Mouse (Mus musculus): ENCODE data around the gene Rnf216. TPM values are rescaled to one million over a fixed set of nuclear protein-coding genes. Genes with fewer than 3 reads are reported as not detected.

The Rnf216 gene
- polyA plus RNA-seq, 1 experiment from 2014 or later: 14.4 TPM

- H3K27ac ChIP-seq: peak within 1 kb of the TSS; percentile 78
- DNase-seq: peak; percentile 47
These were observed 152.9 kb downstream of the Rnf216 start, which contains the start of gene Fscn1 for GRCm38 (mm10) chr5:142959576-142960556. TSS of gene Fscn1 (plus strand) at chr5:142960343.

GRCm38 (mm10) chr5:142959156-142959555 lies 153.6 kb downstream of the Rnf216 start:
- ATAC-seq (ENCODE audit: low read depth) (no peak), DNase-seq (no peak)
- H3K9me3 ChIP-seq (replicated peaks): no peaks in the 10 kb centered on the region
- H3K27me3 ChIP-seq: peaks cover 80% of the 10 kb centered on the region
- H3K9ac ChIP-seq: no peak overlapping the region
- H3K27ac ChIP-seq: no peak overlapping the region
- H3K4me2 ChIP-seq: no peak overlapping the region
- WGBS (ENCODE audit: insufficient replicate concordance): 64% methylated on average over 4 of the region's 4 CpGs
- no peak overlapping the region for H3K4me3 ChIP-seq (replicated peaks)
- no peaks in the 10 kb centered on the region for H3K36me3 ChIP-seq
- H3K4me1 ChIP-seq (replicated peaks): peaks cover 38% of the 10 kb centered on the region

More at GRCm38 (mm10) chr5:142959576-142960556, 152.9 kb downstream of the Rnf216 start, which contains the start of gene Fscn1:
- peak; percentile 12; the same call in 1 of the 2 replicates for ATAC-seq (ENCODE audit: low read depth)
- H3K4me2 ChIP-seq: peak within 1 kb of the TSS; percentile 67
- H3K4me3 ChIP-seq (replicated peaks): peak within 1 kb of the TSS; percentile 59
- H3K9ac ChIP-seq: peak within 1 kb of the TSS; percentile 72
- H3K4me1 ChIP-seq (replicated peaks): peaks cover 42% of the 10 kb centered on the region
- 9% methylated on average over 44 of the region's 44 CpGs for WGBS (ENCODE audit: insufficient replicate concordance)
- H3K9me3 ChIP-seq (replicated peaks): no peaks in the 10 kb centered on the region
- H3K27me3 ChIP-seq: peaks cover 87% of the 10 kb centered on the region
- no peaks in the 10 kb centered on the region for H3K36me3 ChIP-seq

- 72% methylated on average over 14 of the region's 14 CpGs for WGBS (ENCODE audit: insufficient replicate concordance)
- ATAC-seq (ENCODE audit: low read depth) (no peak), DNase-seq (no peak)
- no peak overlapping the region for H3K27ac ChIP-seq
- no peak overlapping the region for H3K9ac ChIP-seq
- H3K9me3 ChIP-seq (replicated peaks): no peaks in the 10 kb centered on the region
- peaks cover 32% of the 10 kb centered on the region for H3K4me1 ChIP-seq (replicated peaks)
- H3K36me3 ChIP-seq: no peaks in the 10 kb centered on the region
- H3K4me2 ChIP-seq: no peak overlapping the region
- H3K27me3 ChIP-seq: peaks cover 74% of the 10 kb centered on the region
- H3K4me3 ChIP-seq (replicated peaks): no peak overlapping the region
These were observed 154.3 kb downstream of the Rnf216 start for GRCm38 (mm10) chr5:142958464-142958863.

- 49% methylated on average over 6 of the region's 6 CpGs for WGBS (ENCODE audit: insufficient replicate concordance)
- no peak overlapping the region for H3K4me3 ChIP-seq (replicated peaks)
- DNase-seq: no peak
- no peak overlapping the region for H3K27ac ChIP-seq
- no peak for ATAC-seq (ENCODE audit: low read depth)
- H3K4me2 ChIP-seq: no peak overlapping the region
- H3K4me1 ChIP-seq (replicated peaks): peaks cover 25% of the 10 kb centered on the region
- no peak overlapping the region for H3K9ac ChIP-seq
- H3K27me3 ChIP-seq: peaks cover 60% of the 10 kb centered on the region
- H3K36me3 ChIP-seq: no peaks in the 10 kb centered on the region
- no peaks in the 10 kb centered on the region for H3K9me3 ChIP-seq (replicated peaks)
These were observed 155.7 kb downstream of the Rnf216 start for GRCm38 (mm10) chr5:142956956-142957703.

GRCm38 (mm10) chr5:142953641-142954040 lies 159.2 kb downstream of the Rnf216 start:
- no peak overlapping the region for H3K27ac ChIP-seq
- no peak overlapping the region for H3K4me3 ChIP-seq (replicated peaks)
- H3K4me1 ChIP-seq (replicated peaks): no peaks in the 10 kb centered on the region
- ATAC-seq (ENCODE audit: low read depth) (no peak), DNase-seq (no peak)
- WGBS (ENCODE audit: insufficient replicate concordance): 63% methylated on average over 3 of the region's 3 CpGs
- no peaks in the 10 kb centered on the region for H3K9me3 ChIP-seq (replicated peaks)
- H3K4me2 ChIP-seq: no peak overlapping the region
- no peak overlapping the region for H3K9ac ChIP-seq
- no peaks in the 10 kb centered on the region for H3K36me3 ChIP-seq
- peaks cover 25% of the 10 kb centered on the region for H3K27me3 ChIP-seq

GRCm38 (mm10) chr5:142950405-142950804 lies 162.4 kb downstream of the Rnf216 start:
- Histone ChIP-seq H3K9ac (no peak overlapping the region), H3K27ac (no peak overlapping the region), H3K4me1 (replicated peaks) (no peaks in the 10 kb centered on the region), H3K9me3 (replicated peaks) (no peaks in the 10 kb centered on the region), H3K4me2 (no peak overlapping the region), H3K27me3 (0 out of 2 replicates have a peak, but pooled peaks cover 2% of the 10 kb centered on the region), H3K4me3 (replicated peaks) (no peak overlapping the region), H3K36me3 (no peaks in the 10 kb centered on the region)
- ATAC-seq (ENCODE audit: low read depth) (no peak), DNase-seq (no peak)
- 75% methylated on average over 6 of the region's 6 CpGs for WGBS (ENCODE audit: insufficient replicate concordance)

GRCm38 (mm10) chr5:142949580-142949979 lies 163.2 kb downstream of the Rnf216 start:
- Histone ChIP-seq H3K27me3 (no peaks in the 10 kb centered on the region), H3K4me1 (replicated peaks) (no peaks in the 10 kb centered on the region), H3K9me3 (replicated peaks) (no peaks in the 10 kb centered on the region), H3K9ac (no peak overlapping the region), H3K4me2 (no peak overlapping the region), H3K4me3 (replicated peaks) (no peak overlapping the region), H3K36me3 (no peaks in the 10 kb centered on the region), H3K27ac (no peak overlapping the region)
- WGBS (ENCODE audit: insufficient replicate concordance): 21% methylated on average over 6 of the region's 6 CpGs
- no peak for ATAC-seq (ENCODE audit: low read depth)
- no peak for DNase-seq

- Histone ChIP-seq H3K9me3 (replicated peaks) (no peaks in the 10 kb centered on the region), H3K9ac (no peak overlapping the region), H3K4me1 (replicated peaks) (no peaks in the 10 kb centered on the region), H3K27me3 (no peaks in the 10 kb centered on the region), H3K4me3 (replicated peaks) (no peak overlapping the region), H3K4me2 (no peak overlapping the region), H3K27ac (no peak overlapping the region), H3K36me3 (no peaks in the 10 kb centered on the region)
- ATAC-seq (ENCODE audit: low read depth): peak; percentile 71
- DNase-seq: no peak
- 64% methylated on average over 7 of the region's 7 CpGs for WGBS (ENCODE audit: insufficient replicate concordance)
These were observed 165.3 kb downstream of the Rnf216 start for GRCm38 (mm10) chr5:142947460-142947859.

GRCm38 (mm10) chr5:142944979-142945682 lies 167.7 kb downstream of the Rnf216 start:
- H3K27me3 ChIP-seq: no peaks in the 10 kb centered on the region
- 46% methylated on average over 8 of the region's 8 CpGs for WGBS (ENCODE audit: insufficient replicate concordance)
- H3K9ac ChIP-seq: no peak overlapping the region
- no peak overlapping the region for H3K4me2 ChIP-seq
- H3K36me3 ChIP-seq: no peaks in the 10 kb centered on the region
- ATAC-seq (ENCODE audit: low read depth) (peak; percentile 34; the same call in 1 of the 2 replicates), DNase-seq (no peak)
- no peaks in the 10 kb centered on the region; the same call in 1 of the 2 replicates for H3K9me3 ChIP-seq (replicated peaks)
- H3K4me1 ChIP-seq (replicated peaks): no peaks in the 10 kb centered on the region
- no peak overlapping the region for H3K27ac ChIP-seq
- no peak overlapping the region for H3K4me3 ChIP-seq (replicated peaks)
